In genomic region chr2:83729339-83729738, GRCm38 (mm10) we compare ENCODE assay signal across 8 mouse cellular contexts. TPM values are rescaled to one million over a fixed set of nuclear protein-coding genes. Genes with fewer than 3 reads are reported as not detected.
DNase-seq lines count a peak whose midpoint lies in the region; ATAC-seq and TF ChIP-seq lines count a peak whose summit lies in the region.

No protein-coding gene starts in this region.

- peak; percentile 3 for DNase-seq in embryo, embryonic 10 days (ENCODE audit: low spot score)
- no peak for DNase-seq in embryo, embryonic 9.5 days (ENCODE audit: extremely low spot score)
- DNase-seq in 3T3-L1 (ENCODE audit: low read depth, low spot score): peak; percentile 90
- peak; percentile 89 for DNase-seq in gastrocnemius, adult 2 months
- DNase-seq in kidney, postnatal 25 days: peak; percentile 80
- peak; percentile 94 for DNase-seq in lung, postnatal 36 days
- no peak for DNase-seq in thymus, postnatal 0 days (ENCODE audit: low spot score)
- no peak for DNase-seq in hindbrain, embryonic 11.5 days (ENCODE audit: low spot score)

- peak overlapping the region; percentile 40 for H3K4me3 ChIP-seq in gastrocnemius, adult 2 months
- no peak overlapping the region for H3K4me3 ChIP-seq in hindbrain, embryonic 11.5 days (ENCODE audit: low read depth, low read length)

- no peak overlapping the region for H3K4me2 ChIP-seq in hindbrain, embryonic 11.5 days (replicated peaks; ENCODE audit: low read depth, low read length)

- H3K9me3 ChIP-seq in hindbrain, embryonic 11.5 days (ENCODE audit: control insufficient read depth, low read length): no peaks in the 10 kb centered on the region

- no peak for TF ChIP-seq CTCF in gastrocnemius, adult 2 months (IDR thresholded peaks at IDR 0.05)

- WGBS in hindbrain, embryonic 11.5 days: 82% methylated on average over 5 of the region's 5 CpGs

- H3K9ac ChIP-seq in hindbrain, embryonic 11.5 days (ENCODE audit: low read depth, low read length): no peak overlapping the region

- H3K27me3 ChIP-seq in hindbrain, embryonic 11.5 days (ENCODE audit: control insufficient read depth, insufficient read depth, low read length): no peaks in the 10 kb centered on the region

- peak overlapping the region; percentile 58 for H3K27ac ChIP-seq in gastrocnemius, adult 2 months
- no peak overlapping the region for H3K27ac ChIP-seq in hindbrain, embryonic 11.5 days (ENCODE audit: low read depth, low read length)

- no peaks in the 10 kb centered on the region for H3K36me3 ChIP-seq in hindbrain, embryonic 11.5 days (ENCODE audit: control insufficient read depth, insufficient read depth, low read length)

- intact Hi-C loops in gastrocnemius, adult 2 months (cut with DNase I): no loop called here

- ATAC-seq in hindbrain, embryonic 11.5 days (ENCODE audit: low FRiP score): no peak

- no peaks in the 10 kb centered on the region for H3K4me1 ChIP-seq in hindbrain, embryonic 11.5 days (replicated peaks; ENCODE audit: control insufficient read depth, insufficient read depth, low read length)

RNA-seq across cellular contexts. Expression of gene Itgav, which starts 5.1 kb away (rescaled TPM):
- total RNA-seq in gastrocnemius, adult 2 months (2021): 10 to 100 TPM; 33.2 to 43.9 TPM
- 43.3 and 54.9 TPM in 2 replicates for polyA plus RNA-seq in thymus, postnatal 0 days (2015; fragmentation: Nextera tagmentation; extraction: Ambion mirVana)
- 40.3 and 42.8 TPM in 2 replicates for polyA plus RNA-seq in hindbrain, embryonic 11.5 days (2014; fragmentation: Nextera tagmentation; extraction: Ambion mirVana)

Comparison
In these comparisons a context has a peak if more than half of its experiments do, and no peak if none do; other contexts are left out.
1. DNase-seq: peak in embryo, embryonic 10 days (single experiment), 3T3-L1 (single experiment), gastrocnemius, adult 2 months (single experiment), kidney, postnatal 25 days (2 of 2) and lung, postnatal 36 days (single experiment); none in embryo, embryonic 9.5 days (single experiment), thymus, postnatal 0 days (single experiment) and hindbrain, embryonic 11.5 days (single experiment).